Mouse (Mus musculus) brain, embryonic 14.5 days (tissue): ENCODE measurements at regions not wholly inside any gene's neighbourhood (a gene's known extent, or its start where the extent isn't known, plus 50 kb on each side); places are given as distances from the start of the nearest gene placed in this dataset.

Experiments used
- CTCF ChIP-seq: fragments of 200-500 bp; IDR thresholded peaks from 2 replicates; pipeline ENCODE4 v1.5.1; 2012; ENCODE audit warnings: inconsistent platforms, mild to moderate bottlenecking, moderate library complexity, borderline replicate concordance; ENCODE audit not compliant: insufficient read depth, insufficient read length; ENCODE audit errors: extremely low read depth
- POLR2A ChIP-seq: fragments of 200-500 bp; IDR thresholded peaks from 2 replicates; pipeline ENCODE4 v1.6.1; 2012; ENCODE audit warnings: mild to moderate bottlenecking, inconsistent platforms, borderline replicate concordance; ENCODE audit not compliant: poor library complexity, insufficient read depth, insufficient read length, severe bottlenecking; ENCODE audit errors: extremely low read depth

GRCm38 (mm10) chr1:141154572-141154971, 908.6 kb downstream of the Kcnt2 start:
- TF ChIP-seq POLR2A, result no peak
- TF ChIP-seq CTCF, result no peak
